Mouse (Mus musculus): ENCODE data around the gene Ncl.

Gene Ncl

GRCm38 (mm10) chr1:86358906-86359797 lies at the start of gene Ncl:
Gene Ncl, minus strand, starts transcription at chr1:86359400.
- Histone ChIP-seq H3K4me1 (replicated peaks; ENCODE audit: low read depth, low read length) (peaks cover 61% of the 10 kb centered on the region), H3K9me3 (ENCODE audit: low read length) (no peaks in the 10 kb centered on the region), H3K36me3 (ENCODE audit: insufficient read depth, low read length) (peaks cover 67% of the 10 kb centered on the region), H3K27me3 (ENCODE audit: insufficient read depth, low read length) (no peaks in the 10 kb centered on the region), H3K4me3 (replicated peaks; ENCODE audit: low read length) (peak within 1 kb of the TSS; percentile 98)
- TF ChIP-seq NANOG (IDR thresholded peaks at IDR 0.05; ENCODE audit: borderline replicate concordance, low read length) = no peak
- no peak for TF ChIP-seq POU5F1 (IDR thresholded peaks at IDR 0.05; ENCODE audit: borderline replicate concordance, low read length)
- no peak for TF ChIP-seq CTCF (conservative IDR thresholded peaks at IDR 0.05; ENCODE audit: low read length)

- Histone ChIP-seq H3K27me3 (ENCODE audit: insufficient read depth, low read length) (no peaks in the 10 kb centered on the region), H3K4me3 (replicated peaks; ENCODE audit: low read length) (no peak overlapping the region), H3K36me3 (ENCODE audit: insufficient read depth, low read length) (no peaks in the 10 kb centered on the region), H3K4me1 (replicated peaks; ENCODE audit: low read depth, low read length) (peaks cover 10% of the 10 kb centered on the region), H3K9me3 (ENCODE audit: low read length) (no peaks in the 10 kb centered on the region)
- TF ChIP-seq POU5F1 (IDR thresholded peaks at IDR 0.05; ENCODE audit: borderline replicate concordance, low read length) (no peak), NANOG (IDR thresholded peaks at IDR 0.05; ENCODE audit: borderline replicate concordance, low read length) (no peak), CTCF (conservative IDR thresholded peaks at IDR 0.05; ENCODE audit: low read length) (no peak)
Measured at GRCm38 (mm10) chr1:86408515-86408914, 49.3 kb upstream of the Ncl start.

GRCm38 (mm10) chr1:86406914-86407313 lies 47.7 kb upstream of the Ncl start:
- no peak for TF ChIP-seq CTCF (conservative IDR thresholded peaks at IDR 0.05; ENCODE audit: low read length)
- no peak for TF ChIP-seq NANOG (IDR thresholded peaks at IDR 0.05; ENCODE audit: borderline replicate concordance, low read length)
- TF ChIP-seq POU5F1 (IDR thresholded peaks at IDR 0.05; ENCODE audit: borderline replicate concordance, low read length) = no peak
- Histone ChIP-seq H3K4me3 (replicated peaks; ENCODE audit: low read length) (no peak overlapping the region), H3K36me3 (ENCODE audit: insufficient read depth, low read length) (no peaks in the 10 kb centered on the region), H3K9me3 (ENCODE audit: low read length) (no peaks in the 10 kb centered on the region), H3K27me3 (ENCODE audit: insufficient read depth, low read length) (no peaks in the 10 kb centered on the region), H3K4me1 (replicated peaks; ENCODE audit: low read depth, low read length) (peaks cover 10% of the 10 kb centered on the region)

GRCm38 (mm10) chr1:86406313-86406712 lies 47.1 kb upstream of the Ncl start:
- Histone ChIP-seq H3K27me3 (ENCODE audit: insufficient read depth, low read length) (no peaks in the 10 kb centered on the region), H3K4me3 (replicated peaks; ENCODE audit: low read length) (no peak overlapping the region), H3K36me3 (ENCODE audit: insufficient read depth, low read length) (no peaks in the 10 kb centered on the region), H3K4me1 (replicated peaks; ENCODE audit: low read depth, low read length) (peaks cover 10% of the 10 kb centered on the region), H3K9me3 (ENCODE audit: low read length) (no peaks in the 10 kb centered on the region)
- TF ChIP-seq NANOG (IDR thresholded peaks at IDR 0.05; ENCODE audit: borderline replicate concordance, low read length) (no peak), CTCF (conservative IDR thresholded peaks at IDR 0.05; ENCODE audit: low read length) (no peak), POU5F1 (IDR thresholded peaks at IDR 0.05; ENCODE audit: borderline replicate concordance, low read length) (no peak)

GRCm38 (mm10) chr1:86404834-86405233 lies 45.6 kb upstream of the Ncl start:
- no peaks in the 10 kb centered on the region for H3K27me3 ChIP-seq (ENCODE audit: insufficient read depth, low read length)
- H3K4me1 ChIP-seq (replicated peaks; ENCODE audit: low read depth, low read length) = peaks cover 10% of the 10 kb centered on the region
- H3K9me3 ChIP-seq (ENCODE audit: low read length) = no peaks in the 10 kb centered on the region
- H3K4me3 ChIP-seq (replicated peaks; ENCODE audit: low read length) = no peak overlapping the region
- TF ChIP-seq NANOG (IDR thresholded peaks at IDR 0.05; ENCODE audit: borderline replicate concordance, low read length) = no peak
- TF ChIP-seq POU5F1 (IDR thresholded peaks at IDR 0.05; ENCODE audit: borderline replicate concordance, low read length) = no peak
- TF ChIP-seq CTCF (conservative IDR thresholded peaks at IDR 0.05; ENCODE audit: low read length) = peak; percentile 95
- no peaks in the 10 kb centered on the region for H3K36me3 ChIP-seq (ENCODE audit: insufficient read depth, low read length)

GRCm38 (mm10) chr1:86400096-86400754 lies 41.0 kb upstream of the Ncl start:
- Histone ChIP-seq H3K9me3 (ENCODE audit: low read length) (no peaks in the 10 kb centered on the region), H3K36me3 (ENCODE audit: insufficient read depth, low read length) (no peaks in the 10 kb centered on the region), H3K27me3 (ENCODE audit: insufficient read depth, low read length) (no peaks in the 10 kb centered on the region), H3K4me3 (replicated peaks; ENCODE audit: low read length) (no peak overlapping the region), H3K4me1 (replicated peaks; ENCODE audit: low read depth, low read length) (peaks cover 8% of the 10 kb centered on the region; the same call in 1 of the 2 replicates)
- no peak for TF ChIP-seq CTCF (conservative IDR thresholded peaks at IDR 0.05; ENCODE audit: low read length)
- TF ChIP-seq NANOG (IDR thresholded peaks at IDR 0.05; ENCODE audit: borderline replicate concordance, low read length) = no peak
- TF ChIP-seq POU5F1 (IDR thresholded peaks at IDR 0.05; ENCODE audit: borderline replicate concordance, low read length) = no peak

GRCm38 (mm10) chr1:86399322-86399721 lies 40.1 kb upstream of the Ncl start:
- no peak overlapping the region for H3K4me3 ChIP-seq (replicated peaks; ENCODE audit: low read length)

GRCm38 (mm10) chr1:86398222-86398621 lies 39.0 kb upstream of the Ncl start:
- H3K4me1 ChIP-seq (replicated peaks; ENCODE audit: low read depth, low read length) = peaks cover 8% of the 10 kb centered on the region; the same call in 1 of the 2 replicates
- H3K36me3 ChIP-seq (ENCODE audit: insufficient read depth, low read length) = no peaks in the 10 kb centered on the region
- no peak overlapping the region for H3K4me3 ChIP-seq (replicated peaks; ENCODE audit: low read length)
- TF ChIP-seq POU5F1 (IDR thresholded peaks at IDR 0.05; ENCODE audit: borderline replicate concordance, low read length) = no peak
- no peak for TF ChIP-seq CTCF (conservative IDR thresholded peaks at IDR 0.05; ENCODE audit: low read length)
- TF ChIP-seq NANOG (IDR thresholded peaks at IDR 0.05; ENCODE audit: borderline replicate concordance, low read length) = no peak
- H3K27me3 ChIP-seq (ENCODE audit: insufficient read depth, low read length) = no peaks in the 10 kb centered on the region
- no peaks in the 10 kb centered on the region for H3K9me3 ChIP-seq (ENCODE audit: low read length)

More at GRCm38 (mm10) chr1:86399322-86399721, 40.1 kb upstream of the Ncl start:
- H3K36me3 ChIP-seq (ENCODE audit: insufficient read depth, low read length) = no peaks in the 10 kb centered on the region
- TF ChIP-seq NANOG (IDR thresholded peaks at IDR 0.05; ENCODE audit: borderline replicate concordance, low read length) (no peak), POU5F1 (IDR thresholded peaks at IDR 0.05; ENCODE audit: borderline replicate concordance, low read length) (no peak), CTCF (conservative IDR thresholded peaks at IDR 0.05; ENCODE audit: low read length) (no peak)
- no peaks in the 10 kb centered on the region for H3K27me3 ChIP-seq (ENCODE audit: insufficient read depth, low read length)
- peaks cover 8% of the 10 kb centered on the region; the same call in 1 of the 2 replicates for H3K4me1 ChIP-seq (replicated peaks; ENCODE audit: low read depth, low read length)
- no peaks in the 10 kb centered on the region for H3K9me3 ChIP-seq (ENCODE audit: low read length)
